Mouse (Mus musculus): ENCODE data around the gene Itga2. TPM values are rescaled to one million over a fixed set of nuclear protein-coding genes. Genes with fewer than 3 reads are reported as not detected.

Gene Itga2
- polyA plus RNA-seq, 1 experiment = 0.47 TPM

- no peaks in the 10 kb centered on the region for H3K4me1 ChIP-seq (ENCODE audit: control insufficient read depth, insufficient read depth, low read length)
- no peaks in the 10 kb centered on the region for H3K27me3 ChIP-seq (ENCODE audit: control insufficient read depth, insufficient read depth, low read length)
- TF ChIP-seq CTCF (IDR thresholded peaks at IDR 0.05; ENCODE audit: control insufficient read depth, insufficient read depth, insufficient replicate concordance, low read depth, low read length) (no peak), POLR2A (IDR thresholded peaks at IDR 0.05; ENCODE audit: control insufficient read depth, low read depth, low read length) (no peak)
- no peak overlapping the region for H3K27ac ChIP-seq (ENCODE audit: control insufficient read depth, insufficient read depth, low read depth, low read length)
- H3K4me3 ChIP-seq (ENCODE audit: control insufficient read depth, low read depth, low read length) = no peak overlapping the region
- no peaks in the 10 kb centered on the region for H3K36me3 ChIP-seq (ENCODE audit: control insufficient read depth, insufficient read depth, low read length)
Observed at GRCm38 (mm10) chr13:114907876-114908275, 24.0 kb downstream of the Itga2 start.

GRCm38 (mm10) chr13:114896751-114897386, 35.0 kb downstream of the Itga2 start:
- peaks cover 4% of the 10 kb centered on the region for H3K4me1 ChIP-seq (ENCODE audit: control insufficient read depth, insufficient read depth, low read length)
- H3K4me3 ChIP-seq (ENCODE audit: control insufficient read depth, low read depth, low read length) = peak overlapping the region; percentile 45
- no peak for TF ChIP-seq CTCF (IDR thresholded peaks at IDR 0.05; ENCODE audit: control insufficient read depth, insufficient read depth, insufficient replicate concordance, low read depth, low read length)
- no peak for TF ChIP-seq POLR2A (IDR thresholded peaks at IDR 0.05; ENCODE audit: control insufficient read depth, low read depth, low read length)
- no peak overlapping the region; the same call in 1 of the 2 replicates for H3K27ac ChIP-seq (ENCODE audit: control insufficient read depth, insufficient read depth, low read depth, low read length)
- H3K36me3 ChIP-seq (ENCODE audit: control insufficient read depth, insufficient read depth, low read length) = no peaks in the 10 kb centered on the region
- H3K27me3 ChIP-seq (ENCODE audit: control insufficient read depth, insufficient read depth, low read length) = no peaks in the 10 kb centered on the region

DNA sequence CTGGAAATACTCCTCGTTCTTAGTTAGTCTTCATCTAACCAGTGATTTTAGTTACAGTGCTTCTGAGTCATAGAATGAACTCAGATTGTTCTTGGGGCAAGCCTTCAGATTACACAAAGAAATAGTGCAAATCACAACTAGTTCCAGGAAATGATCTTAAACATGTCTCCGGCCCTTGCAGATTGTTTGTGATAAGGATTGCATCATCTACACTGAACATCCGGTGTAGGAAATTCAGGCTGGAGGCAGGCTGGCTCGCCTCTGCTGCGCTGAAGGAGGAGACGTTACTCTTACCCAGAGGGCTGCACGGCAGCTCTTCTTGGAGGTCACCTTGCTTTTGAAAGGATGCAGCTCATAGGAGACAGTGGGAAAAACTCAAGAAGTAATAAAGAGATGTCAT, 36.0 kb downstream of the Itga2 start:
- peaks cover 4% of the 10 kb centered on the region for H3K4me1 ChIP-seq (ENCODE audit: control insufficient read depth, insufficient read depth, low read length)
- no peaks in the 10 kb centered on the region for H3K27me3 ChIP-seq (ENCODE audit: control insufficient read depth, insufficient read depth, low read length)
- no peak overlapping the region for H3K4me3 ChIP-seq (ENCODE audit: control insufficient read depth, low read depth, low read length)
- TF ChIP-seq CTCF (IDR thresholded peaks at IDR 0.05; ENCODE audit: control insufficient read depth, insufficient read depth, insufficient replicate concordance, low read depth, low read length) (no peak), POLR2A (IDR thresholded peaks at IDR 0.05; ENCODE audit: control insufficient read depth, low read depth, low read length) (no peak)
- H3K36me3 ChIP-seq (ENCODE audit: control insufficient read depth, insufficient read depth, low read length) = no peaks in the 10 kb centered on the region
- H3K27ac ChIP-seq (ENCODE audit: control insufficient read depth, insufficient read depth, low read depth, low read length) = no peak overlapping the region

DNA sequence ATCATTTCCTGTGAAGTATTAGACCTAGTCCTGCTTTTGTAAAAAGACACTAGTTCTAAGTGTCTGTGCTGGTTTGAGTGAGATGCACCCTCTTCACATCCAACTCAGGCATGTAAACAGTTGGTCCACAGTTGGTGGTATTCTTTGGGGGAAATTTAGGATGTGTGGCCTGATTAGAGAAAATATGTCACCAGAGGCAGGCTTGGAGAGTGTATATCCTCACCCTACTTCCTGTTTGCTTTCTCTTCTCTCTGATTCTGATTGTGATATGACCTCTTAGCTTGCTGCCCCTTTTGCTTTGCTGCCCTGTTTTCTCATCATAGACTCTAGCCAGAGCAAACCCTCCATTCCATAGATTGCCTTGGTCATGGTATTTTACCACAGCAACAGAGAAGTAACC, 37.2 kb downstream of the Itga2 start:
- H3K27me3 ChIP-seq (ENCODE audit: control insufficient read depth, insufficient read depth, low read length) = no peaks in the 10 kb centered on the region
- TF ChIP-seq CTCF (IDR thresholded peaks at IDR 0.05; ENCODE audit: control insufficient read depth, insufficient read depth, insufficient replicate concordance, low read depth, low read length) = no peak
- TF ChIP-seq POLR2A (IDR thresholded peaks at IDR 0.05; ENCODE audit: control insufficient read depth, low read depth, low read length) = no peak
- peaks cover 4% of the 10 kb centered on the region for H3K4me1 ChIP-seq (ENCODE audit: control insufficient read depth, insufficient read depth, low read length)
- no peak overlapping the region for H3K27ac ChIP-seq (ENCODE audit: control insufficient read depth, insufficient read depth, low read depth, low read length)
- no peaks in the 10 kb centered on the region for H3K36me3 ChIP-seq (ENCODE audit: control insufficient read depth, insufficient read depth, low read length)
- H3K4me3 ChIP-seq (ENCODE audit: control insufficient read depth, low read depth, low read length) = no peak overlapping the region

DNA sequence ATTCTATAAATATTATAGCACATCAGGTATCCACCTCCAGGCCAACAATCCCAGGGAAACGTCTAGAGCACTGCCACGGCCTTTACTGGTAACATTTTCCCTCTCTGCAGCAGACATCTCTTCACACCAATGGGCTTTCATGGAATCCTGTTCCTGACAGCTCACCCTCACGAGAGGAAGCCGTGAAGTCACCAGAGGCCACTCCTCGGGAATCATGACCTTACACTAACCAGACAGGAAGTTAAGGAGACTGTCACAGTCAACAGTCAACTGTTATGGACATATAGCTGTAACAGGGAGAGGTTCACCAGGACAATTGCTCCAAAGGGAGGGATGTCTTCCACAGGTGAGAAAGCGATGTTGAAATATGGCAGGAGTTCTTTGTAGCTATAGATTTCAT, 40.2 kb downstream of the Itga2 start:
- Histone ChIP-seq H3K4me1 (ENCODE audit: control insufficient read depth, insufficient read depth, low read length) (peaks cover 2% of the 10 kb centered on the region), H3K36me3 (ENCODE audit: control insufficient read depth, insufficient read depth, low read length) (no peaks in the 10 kb centered on the region), H3K4me3 (ENCODE audit: control insufficient read depth, low read depth, low read length) (no peak overlapping the region), H3K27me3 (ENCODE audit: control insufficient read depth, insufficient read depth, low read length) (no peaks in the 10 kb centered on the region), H3K27ac (ENCODE audit: control insufficient read depth, insufficient read depth, low read depth, low read length) (no peak overlapping the region)
- TF ChIP-seq POLR2A (IDR thresholded peaks at IDR 0.05; ENCODE audit: control insufficient read depth, low read depth, low read length) = no peak
- no peak for TF ChIP-seq CTCF (IDR thresholded peaks at IDR 0.05; ENCODE audit: control insufficient read depth, insufficient read depth, insufficient replicate concordance, low read depth, low read length)

DNA sequence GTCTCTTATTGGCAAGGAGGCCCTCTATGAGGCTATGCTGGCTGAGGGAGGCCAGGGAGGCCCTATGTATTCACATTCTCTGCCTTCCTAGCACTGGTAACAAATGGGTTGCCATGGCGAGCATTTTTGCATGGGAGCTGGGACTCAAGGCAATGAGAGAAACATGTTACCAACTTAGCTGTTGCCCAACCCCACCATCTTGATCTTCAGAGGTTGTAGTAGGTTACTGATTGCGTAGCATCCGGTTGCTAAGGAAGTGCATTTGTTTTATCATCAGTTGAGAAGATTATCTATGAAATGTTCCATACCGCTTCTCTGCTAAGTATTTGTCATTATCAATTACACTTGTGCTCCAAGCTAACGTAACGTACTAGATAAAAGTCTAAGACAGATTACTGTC, 44.2 kb downstream of the Itga2 start:
- no peaks in the 10 kb centered on the region for H3K27me3 ChIP-seq (ENCODE audit: control insufficient read depth, insufficient read depth, low read length)
- no peak overlapping the region for H3K27ac ChIP-seq (ENCODE audit: control insufficient read depth, insufficient read depth, low read depth, low read length)
- H3K4me1 ChIP-seq (ENCODE audit: control insufficient read depth, insufficient read depth, low read length) = peaks cover 3% of the 10 kb centered on the region; the same call in 1 of the 2 replicates
- no peaks in the 10 kb centered on the region for H3K36me3 ChIP-seq (ENCODE audit: control insufficient read depth, insufficient read depth, low read length)
- H3K4me3 ChIP-seq (ENCODE audit: control insufficient read depth, low read depth, low read length) = no peak overlapping the region
- TF ChIP-seq POLR2A (IDR thresholded peaks at IDR 0.05; ENCODE audit: control insufficient read depth, low read depth, low read length) (no peak), CTCF (IDR thresholded peaks at IDR 0.05; ENCODE audit: control insufficient read depth, insufficient read depth, insufficient replicate concordance, low read depth, low read length) (no peak)

- TF ChIP-seq CTCF (IDR thresholded peaks at IDR 0.05; ENCODE audit: control insufficient read depth, insufficient read depth, insufficient replicate concordance, low read depth, low read length) (no peak), POLR2A (IDR thresholded peaks at IDR 0.05; ENCODE audit: control insufficient read depth, low read depth, low read length) (no peak)
Observed at GRCm38 (mm10) chr13:114887293-114887692, 44.6 kb downstream of the Itga2 start.

More at GRCm38 (mm10) chr13:114887293-114887692, 44.6 kb downstream of the Itga2 start:
- Histone ChIP-seq H3K27ac (ENCODE audit: control insufficient read depth, insufficient read depth, low read depth, low read length) (no peak overlapping the region), H3K4me3 (ENCODE audit: control insufficient read depth, low read depth, low read length) (no peak overlapping the region), H3K36me3 (ENCODE audit: control insufficient read depth, insufficient read depth, low read length) (no peaks in the 10 kb centered on the region), H3K4me1 (ENCODE audit: control insufficient read depth, insufficient read depth, low read length) (peaks cover 3% of the 10 kb centered on the region; the same call in 1 of the 2 replicates), H3K27me3 (ENCODE audit: control insufficient read depth, insufficient read depth, low read length) (no peaks in the 10 kb centered on the region)
